Mouse (Mus musculus) liver, embryonic 16.5 days (tissue): Measurements from ENCODE around the gene Cfb. TPM values are rescaled to one million over a fixed set of nuclear protein-coding genes. Genes with fewer than 3 reads are reported as not detected.

Experiments used
- ATAC-seq: fragments of 200-750 bp; cut with Nextera tagmentation; 2 replicates; pipeline ENCODE4 v1.8.0; 2017; ENCODE audit warnings: low read depth, mild to moderate bottlenecking, moderate number of reproducible peaks, moderate library complexity
- H3K27ac ChIP-seq: fragments of 300-500 bp; sonication (generic); 2 replicates; pipeline ENCODE4 v1.5.1; 2014; ENCODE audit warnings: mild to moderate bottlenecking, low read length
- H3K27me3 ChIP-seq: fragments of 300-500 bp; sonication (generic); 2 replicates; pipeline ENCODE4 v1.6.1; 2014; ENCODE audit warnings: low read depth, low read length, mixed read lengths; ENCODE audit not compliant: control insufficient read depth, insufficient read depth
- H3K36me3 ChIP-seq: fragments of 300-500 bp; sonication (generic); 2 replicates; pipeline ENCODE4 v1.6.1; 2014; ENCODE audit warnings: mild to moderate bottlenecking; ENCODE audit not compliant: control insufficient read depth, insufficient read depth
- H3K4me1 ChIP-seq: fragments of 300-500 bp; sonication (generic); 2 replicates; pipeline ENCODE4 v1.6.1; 2014; ENCODE audit warnings: low read depth, low read length, mixed read lengths; ENCODE audit not compliant: control insufficient read depth
- H3K4me2 ChIP-seq: fragments of 300-500 bp; sonication (generic); 2 replicates; pipeline ENCODE4 v1.6.1; 2014; ENCODE audit warnings: low read depth, low read length, mixed read lengths
- H3K4me3 ChIP-seq: fragments of 300-500 bp; sonication (generic); 2 replicates; pipeline ENCODE4 v1.5.1; 2014; ENCODE audit warnings: low read depth, mild to moderate bottlenecking, low read length
- H3K9ac ChIP-seq: fragments of 300-500 bp; sonication (generic); 2 replicates; pipeline ENCODE4 v1.6.1; 2014; ENCODE audit warnings: low read depth, low read length
- H3K9me3 ChIP-seq: fragments of 300-500 bp; sonication (generic); replicated peaks from 2 replicates; pipeline ENCODE4 v1.6.1; 2016; ENCODE audit warnings: low read length; ENCODE audit not compliant: control insufficient read depth
- WGBS: fragments of 180-500 bp; shearing (Covaris S2); extraction: QIAGEN DNeasy Blood & Tissue Kit; methylation state at CpG from one replicate; pipeline ENCODE4 v1.1.7; 2014; ENCODE audit not compliant: insufficient replicate concordance; 5-methylcytosine and 5-hydroxymethylcytosine counted together
- polyA plus RNA-seq: library from polyadenylated mRNA; unstranded; fragments of >200 nt; fragmentation: Nextera tagmentation; extraction: Ambion mirVana; gene quantifications from 2 replicates; pipeline ENCODE4 v1.2.1, GENCODE M21; 2015

Cfb gene
- polyA plus RNA-seq, 1 experiment from 2014 or later: 472 TPM

DNA sequence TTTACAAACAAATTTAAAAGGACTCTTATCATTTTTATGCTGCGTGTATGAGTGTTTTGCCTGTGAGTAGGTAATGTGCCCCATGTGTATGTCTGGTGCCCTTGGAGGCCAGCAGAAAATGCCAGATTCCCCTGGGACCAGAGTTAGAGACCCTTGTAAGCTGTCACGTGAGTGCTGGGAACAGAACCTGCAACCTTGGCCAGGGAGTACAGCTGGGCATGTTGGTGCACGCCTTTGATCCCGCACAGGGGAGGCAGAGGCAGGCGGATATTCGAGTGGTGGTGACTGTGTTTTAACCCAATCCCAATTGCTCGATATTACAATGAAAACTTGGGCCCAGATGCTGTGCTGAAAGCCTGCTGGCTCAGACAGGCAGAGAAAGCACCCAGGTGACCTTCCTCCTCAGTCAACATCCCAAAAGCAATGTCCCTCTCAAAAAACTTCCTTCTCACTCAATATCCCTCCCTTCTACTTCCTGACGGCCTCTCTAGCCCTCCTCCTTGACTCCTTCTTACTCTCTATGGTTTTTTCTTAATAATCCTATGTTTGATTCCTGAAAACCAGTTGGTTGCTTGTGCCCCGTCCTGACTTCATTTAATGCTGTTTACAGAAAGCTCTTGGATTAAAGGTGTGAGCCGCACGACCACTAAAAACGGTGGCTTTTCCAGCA, 27.9 kb upstream of the Cfb start:
- Histone ChIP-seq H3K4me3 (no peak overlapping the region), H3K9ac (no peak overlapping the region), H3K27me3 (no peaks in the 10 kb centered on the region), H3K36me3 (no peaks in the 10 kb centered on the region), H3K4me1 (peaks cover 13% of the 10 kb centered on the region), H3K27ac (no peak overlapping the region), H3K9me3 (no peaks in the 10 kb centered on the region), H3K4me2 (no peak overlapping the region)
- no peak for ATAC-seq
- WGBS: 76% methylated on average over 12 of the region's 12 CpGs

DNA sequence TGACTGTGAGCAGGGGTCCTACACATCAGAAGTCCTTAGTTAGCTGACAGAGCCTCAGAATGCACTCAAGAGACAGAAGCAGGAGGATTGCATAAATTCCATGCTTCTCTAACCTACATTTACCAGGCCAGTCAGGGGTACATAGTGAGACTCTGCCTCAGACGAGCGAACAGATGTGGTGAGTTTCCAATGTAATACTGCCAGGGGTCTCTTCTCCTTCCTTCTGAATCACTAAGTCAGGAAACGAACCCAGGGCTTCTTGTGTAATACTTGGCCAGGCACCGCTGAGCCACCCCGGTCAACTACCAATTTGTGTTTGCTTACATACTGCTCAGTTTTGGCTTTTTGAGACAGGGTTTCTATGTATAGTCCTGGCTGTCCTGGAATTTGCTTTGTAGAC, 25.6 kb upstream of the Cfb start:
- no peak overlapping the region for H3K4me3 ChIP-seq
- H3K36me3 ChIP-seq: no peaks in the 10 kb centered on the region
- ATAC-seq: no peak
- no peaks in the 10 kb centered on the region for H3K9me3 ChIP-seq
- H3K9ac ChIP-seq: no peak overlapping the region
- peaks cover 3% of the 10 kb centered on the region for H3K4me1 ChIP-seq
- H3K27me3 ChIP-seq: no peaks in the 10 kb centered on the region
- 56% methylated on average over 5 of the region's 5 CpGs for WGBS
- no peak overlapping the region for H3K4me2 ChIP-seq
- H3K27ac ChIP-seq: no peak overlapping the region

DNA sequence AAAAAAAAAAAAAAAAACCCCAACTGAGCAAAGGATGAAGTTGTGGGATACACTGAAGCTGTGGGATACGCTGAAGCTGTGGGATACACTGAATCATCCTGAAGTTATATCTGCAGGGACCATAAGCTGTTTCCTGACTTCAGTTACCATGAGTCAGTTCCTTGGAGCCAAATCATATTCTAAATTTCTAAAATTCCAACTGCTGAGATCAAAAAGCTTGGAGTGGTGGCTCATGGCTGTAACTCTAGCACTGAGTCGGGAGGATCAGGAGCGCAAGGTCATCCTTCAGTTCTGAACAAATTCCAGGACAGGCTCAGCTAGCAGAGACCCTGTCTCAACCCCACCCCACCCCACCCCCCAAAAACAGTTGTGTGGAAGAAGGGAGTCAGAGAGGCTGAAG, 23.3 kb upstream of the Cfb start:
- 73% methylated on average over 3 of the region's 3 CpGs for WGBS
- H3K27ac ChIP-seq: no peak overlapping the region
- H3K9me3 ChIP-seq: no peaks in the 10 kb centered on the region
- no peaks in the 10 kb centered on the region for H3K36me3 ChIP-seq
- no peak for ATAC-seq
- H3K4me3 ChIP-seq: no peak overlapping the region
- H3K4me2 ChIP-seq: no peak overlapping the region
- H3K9ac ChIP-seq: no peak overlapping the region
- peaks cover 2% of the 10 kb centered on the region for H3K4me1 ChIP-seq
- no peaks in the 10 kb centered on the region for H3K27me3 ChIP-seq

DNA sequence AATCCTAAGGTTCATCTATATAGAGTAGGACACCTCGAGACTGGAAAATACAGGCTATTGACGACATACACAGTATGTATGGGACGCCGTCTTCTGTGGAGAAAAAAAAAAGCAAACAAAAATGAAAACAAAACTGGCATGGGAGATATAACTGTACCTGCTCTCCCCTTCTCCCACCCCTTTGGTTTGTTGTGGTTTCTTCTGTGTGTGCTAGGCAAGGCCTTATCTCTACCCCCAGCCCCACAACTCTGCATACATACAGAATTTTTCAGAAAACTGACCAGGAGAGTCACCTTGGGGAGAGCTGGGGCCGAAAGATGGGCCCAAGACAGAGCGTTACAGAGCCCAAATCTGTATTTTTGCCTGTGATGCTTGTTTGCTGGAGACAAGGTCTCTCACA, 22.4 kb upstream of the Cfb start:
- Histone ChIP-seq H3K4me2 (no peak overlapping the region), H3K27me3 (no peaks in the 10 kb centered on the region), H3K4me1 (peaks cover 2% of the 10 kb centered on the region), H3K27ac (no peak overlapping the region), H3K4me3 (no peak overlapping the region), H3K9me3 (no peaks in the 10 kb centered on the region), H3K9ac (no peak overlapping the region), H3K36me3 (no peaks in the 10 kb centered on the region)
- ATAC-seq: no peak
- 37% methylated on average over 6 of the region's 6 CpGs for WGBS

DNA sequence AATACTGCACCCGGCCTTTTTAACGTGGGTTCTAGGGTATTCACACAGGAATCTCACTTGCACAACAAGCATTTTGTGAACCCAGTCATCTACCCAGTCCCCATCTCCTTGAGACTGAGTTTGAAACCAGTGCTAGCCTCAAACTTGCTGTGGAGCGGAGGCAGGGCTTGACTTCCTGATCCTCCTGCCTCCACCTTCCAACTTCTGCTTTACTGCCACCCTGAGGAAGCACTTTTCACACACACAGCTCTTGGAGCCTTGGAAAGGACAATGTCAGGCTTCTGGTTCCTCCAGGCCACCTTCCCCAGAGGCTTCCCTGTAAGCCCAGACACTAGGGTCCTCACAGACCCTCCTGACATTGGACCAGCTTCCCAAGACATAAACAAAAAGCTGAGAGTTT, 21.0 kb upstream of the Cfb start:
- WGBS: 49% methylated on average over 3 of the region's 3 CpGs
- no peak for ATAC-seq
- Histone ChIP-seq H3K4me3 (no peak overlapping the region), H3K27me3 (no peaks in the 10 kb centered on the region), H3K4me2 (no peak overlapping the region), H3K27ac (no peak overlapping the region), H3K4me1 (peaks cover 2% of the 10 kb centered on the region), H3K9ac (no peak overlapping the region), H3K9me3 (no peaks in the 10 kb centered on the region), H3K36me3 (no peaks in the 10 kb centered on the region)

DNA sequence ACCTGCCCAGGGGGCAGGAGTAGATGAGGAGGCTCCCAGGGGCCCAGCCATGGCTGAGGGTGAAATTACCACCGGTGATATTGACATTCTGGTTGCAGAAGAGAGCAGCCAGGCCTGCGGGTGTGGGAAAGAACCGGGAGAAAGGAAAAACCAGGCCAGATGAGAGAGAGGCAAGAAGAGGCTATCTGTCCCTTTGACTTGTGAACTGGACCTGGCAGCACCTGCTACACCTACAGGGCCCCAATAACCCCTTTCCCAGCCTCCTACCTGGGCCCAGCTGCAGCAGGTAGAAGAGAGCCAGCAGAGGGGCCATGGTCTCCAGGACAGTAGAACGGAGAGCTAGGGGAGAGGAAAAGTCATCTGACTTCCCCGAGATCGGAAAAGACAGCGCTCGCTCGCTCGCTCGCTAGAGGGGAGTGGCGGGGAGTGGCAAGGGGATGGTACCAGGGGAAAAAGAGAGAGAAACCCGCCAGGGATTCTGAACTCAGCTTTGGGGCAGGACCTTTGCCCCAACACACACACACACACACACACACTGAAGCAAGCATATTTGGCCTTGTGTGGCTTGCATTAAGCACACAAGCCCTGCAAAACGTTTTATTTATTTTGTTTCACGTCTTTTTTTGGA, 19.5 kb upstream of the Cfb start, which contains the start of gene Gm20547:
TSS of gene Gm20547 (minus strand) at position 360 of the 628 bp plus-strand sequence.
- WGBS: 23% methylated on average over 15 of the region's 15 CpGs
- peak within 1 kb of the TSS; percentile 46 for H3K4me3 ChIP-seq
- H3K27ac ChIP-seq: peak within 1 kb of the TSS; percentile 75
- H3K36me3 ChIP-seq: no peaks in the 10 kb centered on the region
- peaks cover 2% of the 10 kb centered on the region for H3K4me1 ChIP-seq
- peak; percentile 72 for ATAC-seq
- H3K27me3 ChIP-seq: no peaks in the 10 kb centered on the region
- peak within 1 kb of the TSS; percentile 51 for H3K4me2 ChIP-seq
- peak within 1 kb of the TSS; percentile 12; the same call in 1 of the 2 replicates for H3K9ac ChIP-seq
- no peaks in the 10 kb centered on the region for H3K9me3 ChIP-seq

DNA sequence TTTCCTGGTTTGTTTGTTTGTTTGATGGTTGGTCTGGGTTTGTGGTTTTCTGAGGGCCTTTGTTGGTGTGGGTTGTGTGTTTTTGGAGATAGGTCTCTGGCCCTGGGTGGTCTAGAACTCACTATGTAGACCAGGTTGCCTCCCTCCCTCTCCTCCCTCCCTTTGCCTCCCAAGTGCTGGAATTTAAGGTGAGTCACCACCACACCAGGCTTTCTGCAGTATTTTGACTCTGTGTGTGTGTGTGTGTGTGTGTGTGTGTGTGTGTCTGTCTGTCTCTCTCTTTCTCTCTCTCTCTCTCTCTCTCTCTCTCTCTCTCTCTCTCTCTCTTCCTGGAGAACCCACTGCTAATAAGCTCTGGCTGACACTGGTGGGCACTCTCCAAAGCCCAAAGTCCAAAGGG, 18.8 kb upstream of the Cfb start:
- H3K4me2 ChIP-seq: peak overlapping the region; percentile 51
- H3K9me3 ChIP-seq: no peaks in the 10 kb centered on the region
- H3K4me1 ChIP-seq: peaks cover 2% of the 10 kb centered on the region
- no peaks in the 10 kb centered on the region for H3K27me3 ChIP-seq
- ATAC-seq: no peak
- peak overlapping the region; percentile 46 for H3K4me3 ChIP-seq
- H3K27ac ChIP-seq: no peak overlapping the region
- H3K9ac ChIP-seq: no peak overlapping the region
- H3K36me3 ChIP-seq: no peaks in the 10 kb centered on the region

DNA sequence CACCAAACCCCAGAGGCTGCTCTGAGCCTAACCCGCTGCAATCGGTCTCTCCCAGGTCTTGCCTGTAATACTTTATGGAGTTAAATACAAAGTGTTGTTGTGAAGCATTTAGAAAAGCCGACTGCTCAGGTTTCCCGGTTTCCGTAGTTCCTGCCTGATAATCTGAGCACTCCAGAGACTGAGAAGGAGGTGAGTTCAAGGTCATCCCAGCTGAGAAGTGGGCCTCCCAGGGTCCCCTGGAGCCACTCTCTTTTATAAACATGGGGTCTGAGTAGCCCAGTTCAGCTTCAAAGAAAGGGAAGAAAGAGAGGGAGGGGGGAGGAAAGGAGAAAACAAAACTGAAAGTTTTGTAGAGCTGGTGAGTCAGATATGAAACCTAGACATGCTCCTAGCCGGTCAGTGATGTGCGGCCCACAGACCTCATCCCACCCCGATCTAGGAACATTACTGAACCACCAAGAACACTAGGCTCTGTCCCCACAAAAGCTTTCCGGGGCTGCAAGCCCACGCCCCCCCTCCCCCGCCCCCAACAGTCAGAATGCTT, 17.1 kb upstream of the Cfb start, which contains the start of gene Zbtb12:
TSS of gene Zbtb12 (plus strand) at position 148 of the 544 bp plus-strand sequence.
- no peaks in the 10 kb centered on the region; the same call in none of the 2 replicates for H3K4me1 ChIP-seq
- no peaks in the 10 kb centered on the region for H3K36me3 ChIP-seq
- 58% methylated on average over 11 of the region's 11 CpGs for WGBS
- H3K27me3 ChIP-seq: no peaks in the 10 kb centered on the region
- no peak within 1 kb of the TSS for H3K27ac ChIP-seq
- no peak within 1 kb of the TSS for H3K9ac ChIP-seq
- ATAC-seq: no peak
- no peak within 1 kb of the TSS for H3K4me3 ChIP-seq
- H3K9me3 ChIP-seq: no peaks in the 10 kb centered on the region
- H3K4me2 ChIP-seq: no peak within 1 kb of the TSS

DNA sequence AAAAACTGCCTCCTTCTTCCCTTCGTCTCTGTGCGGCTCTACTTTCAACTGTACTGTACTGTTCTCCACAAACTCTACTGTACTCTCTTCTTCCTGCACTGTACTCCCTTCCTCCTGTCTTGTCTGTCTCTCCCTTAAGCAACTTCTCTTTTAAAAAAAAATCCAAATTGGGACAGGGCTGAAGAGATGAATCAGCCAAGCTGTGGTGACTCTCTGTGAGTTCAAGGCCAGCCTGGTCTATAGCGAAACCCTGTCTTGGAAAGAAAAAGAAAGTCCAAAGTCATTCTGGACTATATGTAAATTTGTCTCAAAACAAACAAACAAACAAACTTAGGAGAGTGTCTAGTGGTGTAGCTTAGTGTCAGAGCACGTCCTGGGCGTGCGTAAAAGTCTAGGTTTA, 12.0 kb upstream of the Cfb start:
- no peak overlapping the region for H3K4me2 ChIP-seq
- H3K9ac ChIP-seq: no peak overlapping the region
- no peak overlapping the region for H3K27ac ChIP-seq
- ATAC-seq: no peak
- no peaks in the 10 kb centered on the region for H3K9me3 ChIP-seq
- WGBS: 72% methylated on average over 6 of the region's 6 CpGs
- H3K4me3 ChIP-seq: no peak overlapping the region
- H3K4me1 ChIP-seq: no peaks in the 10 kb centered on the region
- no peaks in the 10 kb centered on the region for H3K27me3 ChIP-seq
- H3K36me3 ChIP-seq: no peaks in the 10 kb centered on the region
